Mouse (Mus musculus) midbrain, embryonic 10.5 days (tissue): ENCODE data around the gene Cpne7. TPM values are rescaled to one million over a fixed set of nuclear protein-coding genes. Genes with fewer than 3 reads are reported as not detected.

Source experiments
- DNase-seq: peaks from one replicate; pipeline ENCODE4 v3.0.0-alpha.2; 2017; ENCODE audit warnings: low spot score
- H3K27ac ChIP-seq: fragments of 300-500 bp; sonication (generic); replicated peaks from 2 replicates; pipeline ENCODE4 v1.5.1; 2016; ENCODE audit warnings: mild to moderate bottlenecking
- H3K27me3 ChIP-seq: fragments of 300-500 bp; sonication (generic); 2 replicates; pipeline ENCODE4 v1.6.1; 2016; ENCODE audit warnings: low read depth, mild to moderate bottlenecking; ENCODE audit not compliant: poor library complexity, severe bottlenecking
- H3K36me3 ChIP-seq: fragments of 300-500 bp; sonication (generic); 2 replicates; pipeline ENCODE4 v1.6.1; 2016; ENCODE audit warnings: mild to moderate bottlenecking, moderate library complexity
- H3K4me1 ChIP-seq: fragments of 300-500 bp; sonication (generic); 2 replicates; pipeline ENCODE4 v1.6.1; 2016
- H3K4me3 ChIP-seq: fragments of 300-500 bp; sonication (generic); 2 replicates; pipeline ENCODE4 v1.5.1; 2016; ENCODE audit warnings: mild to moderate bottlenecking, moderate library complexity
- H3K9me3 ChIP-seq: fragments of 300-500 bp; sonication (generic); replicated peaks from 2 replicates; pipeline ENCODE4 v1.6.1; 2016; ENCODE audit warnings: mild to moderate bottlenecking
- WGBS: fragments of 180-500 bp; shearing (Covaris S2); methylation state at CpG from one replicate; pipeline ENCODE4 v1.1.7; 2016; 5-methylcytosine and 5-hydroxymethylcytosine counted together
- microRNA-seq: library from miRNA; unstranded; fragments of <30 nt; microRNA quantifications from one replicate; pipeline ENCODE4, GENCODE M21; 2017
- polyA plus RNA-seq: library from polyadenylated mRNA; unstranded; fragments of >200 nt; fragmentation: Nextera tagmentation; extraction: Ambion mirVana; gene quantifications from 2 replicates; pipeline ENCODE4 v1.2.1, GENCODE M21; 2016

Gene Cpne7
- polyA plus RNA-seq, 1 experiment from 2014 or later, result 0.39 TPM

DNA sequence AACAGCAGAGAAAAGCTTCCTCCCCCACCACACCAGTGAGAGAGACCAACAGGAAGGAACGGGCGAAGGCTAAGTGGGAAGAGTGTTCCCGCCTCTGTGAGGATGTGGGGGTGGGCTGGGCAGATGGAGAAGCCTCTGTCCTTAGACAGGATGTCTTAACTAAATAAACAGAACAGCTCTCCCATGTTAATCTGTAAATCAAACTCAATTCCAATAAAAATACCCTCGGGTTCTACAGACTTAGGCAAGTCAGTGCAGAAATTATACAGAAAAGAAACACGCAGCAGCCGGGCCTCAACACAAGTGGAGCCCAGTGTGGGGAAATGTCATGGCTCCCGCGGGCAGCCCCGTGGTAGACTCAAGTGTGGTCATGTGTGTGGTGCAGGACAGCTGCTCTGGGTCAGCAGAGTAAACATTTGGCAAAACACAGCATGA lies 33.6 kb downstream of the Cpne7 start:
- Histone ChIP-seq H3K4me3 (no peak overlapping the region), H3K4me1 (no peaks in the 10 kb centered on the region), H3K36me3 (no peaks in the 10 kb centered on the region), H3K27ac (no peak overlapping the region), H3K27me3 (no peaks in the 10 kb centered on the region), H3K9me3 (no peaks in the 10 kb centered on the region)
- WGBS, result 74% methylated on average over 9 of the region's 9 CpGs
- no peak for DNase-seq

DNA sequence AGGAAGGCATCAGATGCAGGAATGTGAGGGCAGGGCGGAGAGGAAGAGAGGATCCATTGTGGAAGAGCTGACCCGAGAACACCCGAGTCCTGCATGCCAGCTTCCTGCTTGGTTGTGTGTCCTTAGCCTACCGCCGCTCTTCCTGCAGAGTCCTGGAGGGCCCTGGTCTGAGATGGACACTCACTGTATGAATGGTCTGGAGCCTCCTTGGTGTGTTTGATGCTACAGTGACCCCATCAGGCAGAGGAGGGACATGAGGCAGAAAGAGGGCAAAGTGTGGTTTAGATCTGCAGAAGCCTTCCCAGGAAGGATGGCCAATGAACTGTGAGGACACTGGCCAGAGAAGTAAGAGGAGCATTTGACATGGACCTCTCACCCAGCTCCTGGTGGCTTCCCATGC lies 38.0 kb downstream of the Cpne7 start:
- Histone ChIP-seq H3K27ac (no peak overlapping the region), H3K4me1 (peaks cover 10% of the 10 kb centered on the region), H3K4me3 (no peak overlapping the region), H3K36me3 (no peaks in the 10 kb centered on the region), H3K9me3 (no peaks in the 10 kb centered on the region), H3K27me3 (no peaks in the 10 kb centered on the region)
- no peak for DNase-seq
- 78% methylated on average over 5 of the region's 5 CpGs for WGBS

DNA sequence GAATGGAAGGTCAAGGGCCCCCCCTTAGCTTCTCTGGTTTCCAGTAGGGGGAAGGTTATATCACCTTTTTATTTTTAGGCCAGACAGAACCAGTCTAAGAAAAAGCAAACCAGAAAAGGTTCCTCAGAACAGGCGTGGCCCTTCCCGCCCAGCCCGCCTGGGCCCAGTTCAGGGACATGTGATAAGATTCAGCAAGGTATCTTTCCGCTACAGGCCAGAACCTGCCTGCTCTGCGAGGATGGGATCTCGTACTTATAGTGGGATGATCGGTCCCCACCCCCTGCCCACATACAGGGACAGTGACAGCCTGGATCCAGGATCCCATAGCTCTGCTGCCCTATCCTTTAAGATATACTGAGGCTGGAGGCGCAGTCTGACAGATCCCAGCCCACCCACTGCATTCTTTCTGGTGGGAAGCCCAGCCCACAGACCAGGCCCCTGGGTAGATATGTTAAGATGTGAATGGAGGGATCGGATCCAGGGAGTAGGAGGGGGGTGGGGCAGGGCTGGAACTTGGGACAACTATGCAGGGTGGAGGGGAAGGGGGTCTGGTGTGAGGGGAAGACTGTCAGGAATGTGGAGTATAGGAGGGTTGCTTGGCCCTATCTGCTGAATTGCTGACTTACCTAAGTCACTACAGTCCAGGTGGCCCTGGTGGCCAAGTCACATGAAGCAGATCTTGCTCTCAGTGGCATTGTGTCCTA lies 39.0 kb downstream of the Cpne7 start:
- H3K36me3 ChIP-seq, result no peaks in the 10 kb centered on the region
- no peak overlapping the region for H3K27ac ChIP-seq
- DNase-seq, result no peak
- H3K4me1 ChIP-seq, result peaks cover 10% of the 10 kb centered on the region
- H3K27me3 ChIP-seq, result no peaks in the 10 kb centered on the region
- H3K4me3 ChIP-seq, result no peak overlapping the region
- H3K9me3 ChIP-seq, result no peaks in the 10 kb centered on the region
- whole genome bisulfite sequencing, result 83% methylated on average over 9 of the region's 9 CpGs

DNA sequence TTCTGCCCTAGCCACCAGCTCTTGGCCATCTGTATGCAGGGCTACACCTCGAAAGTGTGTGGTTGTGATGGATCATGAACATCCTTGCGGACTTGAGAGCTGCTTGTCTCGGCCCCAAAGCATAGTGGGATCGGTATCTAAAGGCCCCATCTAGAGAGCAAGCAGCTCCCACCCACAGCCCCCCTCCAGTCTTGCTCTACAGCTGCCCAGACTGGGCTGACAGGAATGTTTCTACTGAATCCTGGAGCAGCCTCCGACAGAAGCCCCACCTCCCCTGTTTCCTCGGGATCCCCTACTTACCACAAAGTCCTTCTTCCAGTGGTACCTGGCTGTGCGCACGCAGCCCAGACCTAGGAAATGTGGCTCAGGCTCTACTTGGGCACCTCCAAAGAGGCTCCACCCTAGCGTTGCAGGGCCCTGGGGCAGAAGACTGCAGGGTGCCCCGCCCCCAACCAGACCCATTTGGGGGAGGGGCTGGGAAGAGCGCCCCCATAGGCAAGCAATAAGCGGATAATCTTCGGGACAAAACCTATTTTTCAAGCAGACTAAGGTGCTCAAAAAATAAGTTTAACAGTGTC lies 40.8 kb downstream of the Cpne7 start, which contains the start of gene Sult5a1:
Gene Sult5a1, minus strand, starts transcription at position 428 of the 578 bp plus-strand sequence.
- peaks cover 10% of the 10 kb centered on the region for H3K4me1 ChIP-seq
- 36% methylated on average over 13 of the region's 13 CpGs for WGBS
- peak within 1 kb of the TSS; percentile 26; the same call in 1 of the 2 replicates for H3K4me3 ChIP-seq
- no peak for DNase-seq
- H3K27me3 ChIP-seq, result no peaks in the 10 kb centered on the region
- H3K27ac ChIP-seq, result peak within 1 kb of the TSS; percentile 59
- H3K36me3 ChIP-seq, result no peaks in the 10 kb centered on the region
- H3K9me3 ChIP-seq, result no peaks in the 10 kb centered on the region

- peak; percentile 30 for DNase-seq
- WGBS, result 70% methylated on average over 3 of the region's 3 CpGs
- H3K27ac ChIP-seq, result no peak overlapping the region
- H3K9me3 ChIP-seq, result peaks cover 34% of the 10 kb centered on the region
- H3K36me3 ChIP-seq, result no peaks in the 10 kb centered on the region
- H3K4me1 ChIP-seq, result peaks cover 8% of the 10 kb centered on the region; the same call in 1 of the 2 replicates
- H3K27me3 ChIP-seq, result no peaks in the 10 kb centered on the region
- no peak overlapping the region for H3K4me3 ChIP-seq
Measured at GRCm38 (mm10) chr8:123181391-123181790, 64.2 kb downstream of the Cpne7 start.

Small RNA genes within 50 kb of the gene (microRNA-seq; reads per million reads assigned to microRNA genes)
- gene Mir7079 (1.5 reads per million), gene Mir7080 (0.90 reads per million)

Other genes with a start within 250 kb of the Cpne7 start
- gene Ankrd11, start 75.1 kb upstream of the Cpne7 start, polyA plus RNA-seq, result 29.5 TPM in 2 replicates
- gene Spg7, start 54.4 kb upstream of the Cpne7 start, polyA plus RNA-seq, result 49.5 and 50.9 TPM in 2 replicates
- 1,200 and 1,392 TPM in 2 replicates for gene Rpl13, start 15.0 kb upstream of the Cpne7 start, polyA plus RNA-seq
- gene Sult5a1, start 40.9 kb downstream of the Cpne7 start, polyA plus RNA-seq, result 3.6 and 3.8 TPM in 2 replicates
- gene Dpep1, start 68.9 kb downstream of the Cpne7 start, polyA plus RNA-seq, result 4.3 and 5.7 TPM in 2 replicates
- 139 and 156 TPM in 2 replicates for gene Chmp1a, start 95.4 kb downstream of the Cpne7 start, polyA plus RNA-seq
- gene Spata33, start 95.5 kb downstream of the Cpne7 start, polyA plus RNA-seq, result 6.1 TPM in 2 replicates
- gene Cdk10, start 107.5 kb downstream of the Cpne7 start, polyA plus RNA-seq, result 41.4 and 42.0 TPM in 2 replicates
- gene Spata2l, start 118.9 kb downstream of the Cpne7 start, polyA plus RNA-seq, result 1.3 and 2.4 TPM in 2 replicates
- 23.2 and 27.2 TPM in 2 replicates for gene Zfp276, start 136.8 kb downstream of the Cpne7 start, polyA plus RNA-seq
- gene Vps9d1, start 137.0 kb downstream of the Cpne7 start, polyA plus RNA-seq, result 24.0 and 27.1 TPM in 2 replicates
- gene Fanca, start 201.2 kb downstream of the Cpne7 start, polyA plus RNA-seq, result 40.4 and 45.3 TPM in 2 replicates
- 9.7 and 12.3 TPM in 2 replicates for gene Spire2, start 215.3 kb downstream of the Cpne7 start, polyA plus RNA-seq